Mouse (Mus musculus): Measurements from ENCODE around the gene Elmo1. TPM values are rescaled to one million over a fixed set of nuclear protein-coding genes. Genes with fewer than 3 reads are reported as not detected.

The Elmo1 gene
- total RNA-seq, 2 experiments from 2014 or later = 9.8 to 10.2 TPM

GRCm38 (mm10) chr13:20397744-20398143 is 307.3 kb downstream of the Elmo1 start:
- no peak for DNase-seq (ENCODE audit: low spot score)
- intact Hi-C loops (cut with DNase I) = no loop called here

- intact Hi-C loops (cut with DNase I) = no loop called here
- DNase-seq (ENCODE audit: low spot score) = peak; percentile 14
These were observed 307.9 kb downstream of the Elmo1 start for GRCm38 (mm10) chr13:20398311-20398710.

GRCm38 (mm10) chr13:20404530-20404929 is 314.1 kb downstream of the Elmo1 start:
- intact Hi-C loops (cut with DNase I) = no loop called here
- DNase-seq (ENCODE audit: low spot score) = no peak

- no peak for DNase-seq (ENCODE audit: low spot score)
- intact Hi-C loops (cut with DNase I) = no loop called here
These were observed 316.2 kb downstream of the Elmo1 start for GRCm38 (mm10) chr13:20406470-20407213.

- intact Hi-C loops (cut with DNase I) = no loop called here
- DNase-seq (ENCODE audit: low spot score) = no peak
These were observed 320.1 kb downstream of the Elmo1 start for GRCm38 (mm10) chr13:20410306-20411101.

GRCm38 (mm10) chr13:20416691-20417660 is 326.6 kb downstream of the Elmo1 start:
- intact Hi-C loops (cut with DNase I) = no loop called here
- DNase-seq (ENCODE audit: low spot score) = no peak

GRCm38 (mm10) chr13:20430998-20431397 is 340.6 kb downstream of the Elmo1 start:
- DNase-seq (ENCODE audit: low spot score) = no peak
- intact Hi-C loops (cut with DNase I) = no loop called here

GRCm38 (mm10) chr13:20433221-20433858 is 342.9 kb downstream of the Elmo1 start:
- no peak for DNase-seq (ENCODE audit: low spot score)
- intact Hi-C loops (cut with DNase I) = no loop called here

- no peak for DNase-seq (ENCODE audit: low spot score)
- intact Hi-C loops (cut with DNase I) = no loop called here
These were observed 343.7 kb downstream of the Elmo1 start for GRCm38 (mm10) chr13:20434071-20434470.

GRCm38 (mm10) chr13:20439488-20439887 is 349.1 kb downstream of the Elmo1 start:
- intact Hi-C loops (cut with DNase I) = no loop called here
- DNase-seq (ENCODE audit: low spot score) = no peak

- intact Hi-C loops (cut with DNase I) = no loop called here
- no peak for DNase-seq (ENCODE audit: low spot score)
These were observed 360.5 kb downstream of the Elmo1 start for GRCm38 (mm10) chr13:20450831-20451353.

- intact Hi-C loops (cut with DNase I) = no loop called here
These were observed 364.0 kb downstream of the Elmo1 start for GRCm38 (mm10) chr13:20454357-20454756.

GRCm38 (mm10) chr13:20460096-20460495 is 369.7 kb downstream of the Elmo1 start:
- no peak for DNase-seq (ENCODE audit: low spot score)
- intact Hi-C loops (cut with DNase I) = no loop called here

More at GRCm38 (mm10) chr13:20454357-20454756, 364.0 kb downstream of the Elmo1 start:
- no peak for DNase-seq (ENCODE audit: low spot score)

GRCm38 (mm10) chr13:20461616-20462015 is 371.2 kb downstream of the Elmo1 start:
- no peak for DNase-seq (ENCODE audit: low spot score)
- intact Hi-C loops (cut with DNase I) = no loop called here

GRCm38 (mm10) chr13:20464161-20464560 is 373.8 kb downstream of the Elmo1 start:
- intact Hi-C loops (cut with DNase I) = no loop called here
- DNase-seq (ENCODE audit: low spot score) = no peak

GRCm38 (mm10) chr13:20467381-20467780 is 377.0 kb downstream of the Elmo1 start:
- no peak for DNase-seq (ENCODE audit: low spot score)
- intact Hi-C loops (cut with DNase I) = no loop called here

- DNase-seq (ENCODE audit: low spot score) = no peak
- intact Hi-C loops (cut with DNase I) = loop anchor here (1.0 kb wide), 1 partner anchor 160 kb away; no protein-coding TSS in a partner anchor
These were observed 381.3 kb downstream of the Elmo1 start for GRCm38 (mm10) chr13:20471732-20472131.

- DNase-seq (ENCODE audit: low spot score) = no peak
- intact Hi-C loops (cut with DNase I) = no loop called here
These were observed 382.0 kb downstream of the Elmo1 start for GRCm38 (mm10) chr13:20472301-20472831.

Data from heart, postnatal 25 days (tissue).